Mouse (Mus musculus): ENCODE data around the gene Olfr215. TPM values are rescaled to one million over a fixed set of nuclear protein-coding genes. Genes with fewer than 3 reads are reported as not detected.

Olfr215 gene
- polyA plus RNA-seq, 1 experiment from 2014 or later, result not detected

Other genes starting within 250 kb of the Olfr215 start
- 64.0 and 72.8 TPM in 2 replicates for gene March8, start 246.2 kb downstream of the Olfr215 start, polyA plus RNA-seq (2014; fragmentation: Nextera tagmentation; extraction: Ambion mirVana)
- gene Alox5, start 123.0 kb downstream of the Olfr215 start, polyA plus RNA-seq (2014; fragmentation: Nextera tagmentation; extraction: Ambion mirVana), result 0.72 and 0.88 TPM in 2 replicates
- not detected in 2 replicates for gene Olfr211, start 95.1 kb downstream of the Olfr215 start, polyA plus RNA-seq (2014; fragmentation: Nextera tagmentation; extraction: Ambion mirVana)
- 0.17 TPM in 1 of 2 replicates, not detected in the other for gene Olfr212, start 77.7 kb downstream of the Olfr215 start, polyA plus RNA-seq (2014; fragmentation: Nextera tagmentation; extraction: Ambion mirVana)
- not detected in 2 replicates for gene Olfr213, start 45.7 kb downstream of the Olfr215 start, polyA plus RNA-seq (2014; fragmentation: Nextera tagmentation; extraction: Ambion mirVana)
- 0.43 TPM in 1 of 2 replicates, not detected in the other for gene Gm5580, start 33.1 kb downstream of the Olfr215 start, polyA plus RNA-seq (2014; fragmentation: Nextera tagmentation; extraction: Ambion mirVana)
- gene Olfr214, start 30.0 kb downstream of the Olfr215 start, polyA plus RNA-seq (2014; fragmentation: Nextera tagmentation; extraction: Ambion mirVana), result not detected in 2 replicates
- 133 and 154 TPM in 2 replicates for gene Zfp422, start 44.8 kb upstream of the Olfr215 start, polyA plus RNA-seq (2014; fragmentation: Nextera tagmentation; extraction: Ambion mirVana)
- gene Depp1, start 66.4 kb upstream of the Olfr215 start, polyA plus RNA-seq (2014; fragmentation: Nextera tagmentation; extraction: Ambion mirVana), result 6.9 and 8.5 TPM in 2 replicates
- 25.3 and 32.3 TPM in 2 replicates for gene Rassf4, start 89.8 kb upstream of the Olfr215 start, polyA plus RNA-seq (2014; fragmentation: Nextera tagmentation; extraction: Ambion mirVana)
- 0.09 and 0.79 TPM in 2 replicates for gene Tmem72, start 132.7 kb upstream of the Olfr215 start, polyA plus RNA-seq (2014; fragmentation: Nextera tagmentation; extraction: Ambion mirVana)